Comparison of ENCODE assay signal across 16 mouse cellular contexts in the genomic region with DNA sequence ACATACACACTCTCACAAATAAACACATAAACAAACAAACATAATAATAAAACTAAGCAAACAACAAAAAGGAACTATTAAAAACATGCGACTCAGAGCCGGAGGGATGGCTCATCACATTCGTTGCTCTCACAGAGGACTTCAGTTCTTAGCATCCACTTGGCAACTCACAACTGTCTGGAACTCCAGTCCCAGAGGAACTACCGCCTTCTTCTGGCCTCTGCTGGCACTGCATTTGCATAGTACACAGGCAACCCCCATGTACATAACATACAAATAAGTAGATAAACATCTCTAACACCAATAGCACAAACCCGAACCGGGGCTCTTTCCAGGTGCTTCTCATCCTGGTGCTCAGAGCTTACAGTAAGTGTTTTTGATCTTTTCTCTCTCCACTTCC.
"Had no signal": no experiment of that assay in that cellular context is flagged by ENCODE, and none has a peak within 500 bp of the region (broad histone marks: within the 10 kb centered on the region; RNA-seq: fewer than 3 reads in every experiment).

No protein-coding gene starts in this region.

- H3K4me1 ChIP-seq: kidney, embryonic 15.5 days; limb, embryonic 12.5 days; megakaryocyte, embryonic 14.5 days; midbrain, embryonic 12.5 days; neural tube, embryonic 13.5 days; stomach, embryonic 15.5 days had no signal

- H3K4me3 ChIP-seq: kidney, embryonic 15.5 days; limb, embryonic 12.5 days; megakaryocyte, embryonic 14.5 days; midbrain, embryonic 12.5 days; neural tube, embryonic 13.5 days; stomach, embryonic 15.5 days had no signal

- H3K9me3 ChIP-seq: kidney, embryonic 15.5 days; limb, embryonic 12.5 days; midbrain, embryonic 12.5 days; neural tube, embryonic 13.5 days; stomach, embryonic 15.5 days had no signal

- DNase-seq: kidney, adult 2 months; kidney, postnatal 25 days; layer of hippocampus, postnatal 36 days; liver; lung, adult 2 months; lung, postnatal 10 days; right cerebral cortex, postnatal 14 days; thymus, postnatal 36 days had no signal

- H3K9ac ChIP-seq: kidney, embryonic 15.5 days; limb, embryonic 12.5 days; liver, embryonic 14.5 days; midbrain, embryonic 12.5 days; neural tube, embryonic 13.5 days; stomach, embryonic 15.5 days had no signal

- H3K36me3 ChIP-seq: kidney, embryonic 15.5 days; limb, embryonic 12.5 days; midbrain, embryonic 12.5 days; neural tube, embryonic 13.5 days; stomach, embryonic 15.5 days had no signal

- H3K27ac ChIP-seq: kidney, embryonic 15.5 days; limb, embryonic 12.5 days; liver, embryonic 14.5 days; macrophage; midbrain, embryonic 12.5 days; neural tube, embryonic 13.5 days; stomach, embryonic 15.5 days had no signal

- H3K27me3 ChIP-seq: kidney, embryonic 15.5 days; limb, embryonic 12.5 days; midbrain, embryonic 12.5 days; neural tube, embryonic 13.5 days; stomach, embryonic 15.5 days had no signal
